Mouse (Mus musculus) left cerebral cortex, postnatal 4 days (tissue): ENCODE results near the gene Iqcb1. TPM values are rescaled to one million over a fixed set of nuclear protein-coding genes. Genes with fewer than 3 reads are reported as not detected.

ENCODE experiments used
- microRNA-seq: library from miRNA; unstranded; fragments of <30 nt; microRNA quantifications from one replicate; pipeline ENCODE4 v1.2.0, GENCODE M21; 2022
- total RNA-seq, 2 experiments: library from RNA; stranded (reverse); gene quantifications; 2 replicates each; pipeline ENCODE4 v1.2.3; 2021

The Iqcb1 gene
- total RNA-seq, 2 experiments from 2014 or later = 34.8 to 40.2 TPM

Small RNA genes lying within 50 kb of the gene (microRNA-seq; reads per million reads assigned to microRNA genes)
- not detected for gene Gm22617

Other genes with a start within 250 kb of the Iqcb1 start
- gene Cd86, start 162.3 kb upstream of the Iqcb1 start, total RNA-seq = 1 to 10 TPM in 1 of 2 experiments, under 1 TPM in 1; 0.62 to 1.0 TPM
- under 1 TPM; 0.18 to 0.56 TPM for gene Ildr1, start 134.4 kb upstream of the Iqcb1 start, total RNA-seq
- gene Slc15a2, start 43.4 kb upstream of the Iqcb1 start, total RNA-seq = 10 to 100 TPM; 36.0 to 36.5 TPM
- under 1 TPM; 0.38 to 0.70 TPM for gene Eaf2, start 46.6 kb downstream of the Iqcb1 start, total RNA-seq
- 10 to 100 TPM; 59.0 to 61.5 TPM for gene Golgb1, start 46.8 kb downstream of the Iqcb1 start, total RNA-seq
- 1 to 10 TPM; 2.0 to 2.3 TPM for gene Hcls1, start 106.6 kb downstream of the Iqcb1 start, total RNA-seq
- gene Fbxo40, start 162.1 kb downstream of the Iqcb1 start, total RNA-seq = under 1 TPM; 0.38 to 0.40 TPM
- gene Polq, start 183.4 kb downstream of the Iqcb1 start, total RNA-seq = 1 to 10 TPM; 3.7 to 4.7 TPM